Comparison of ENCODE assay signal across 23 mouse cellular contexts in genomic region chr2:80188374-80188773, GRCm38 (mm10). TPM values are rescaled to one million over a fixed set of nuclear protein-coding genes. Genes with fewer than 3 reads are reported as not detected.
DNase-seq lines count a peak whose midpoint lies in the region; ATAC-seq lines count a peak whose summit lies in the region.
"Had no signal": no experiment of that assay in that cellular context is flagged by ENCODE, and none has a peak within 500 bp of the region (broad histone marks: within the 10 kb centered on the region; RNA-seq: fewer than 3 reads in every experiment).

No protein-coding gene starts in this region.

- no peaks in the 10 kb centered on the region for H3K27me3 ChIP-seq in forebrain, embryonic 14.5 days (replicated peaks; ENCODE audit: control insufficient read depth, insufficient read depth, low read length)
- H3K27me3 ChIP-seq: lung, embryonic 15.5 days; stomach, embryonic 15.5 days had no signal

- WGBS in forebrain, embryonic 14.5 days: 88% methylated on average over 4 of the region's 4 CpGs

- DNase-seq in layer of hippocampus, adult 18-20 months (ENCODE audit: low spot score in 2 of 2): peak; percentile 16 to 41
- no peak for DNase-seq in layer of hippocampus, postnatal 25 days (ENCODE audit: extremely low spot score in 1 of 2, low spot score in 1 of 2)
- peak; percentile 41 for DNase-seq in 3T3-L1 (ENCODE audit: low read depth, low spot score)
- peak; percentile 56 to 58 for DNase-seq in left cerebral cortex, postnatal 36 days (ENCODE audit: low spot score in 2 of 2)
- DNase-seq in forebrain, embryonic 14.5 days (ENCODE audit: low spot score): no peak
- no peak for DNase-seq in kidney, postnatal 36 days
- no peak for DNase-seq in urinary bladder, adult 18-20 months (ENCODE audit: low spot score in 2 of 2)
- DNase-seq: B cell, adult 2 months; cerebellum, postnatal 14 days; embryo, embryonic 11 days; gastrocnemius, postnatal 10 days; heart, adult 18-20 months; heart, postnatal 36 days; lung, postnatal 4 days had no signal

- ATAC-seq in frontal cortex, adult (ENCODE audit: low TSS enrichment): peak; percentile 89
- no peak for ATAC-seq in forebrain, embryonic 14.5 days
- ATAC-seq: hindbrain, embryonic 16.5 days; intestine, postnatal 0 days; midbrain, embryonic 16.5 days had no signal

- no peak overlapping the region for H3K4me3 ChIP-seq in forebrain, embryonic 14.5 days (ENCODE audit: low read depth, low read length)
- H3K4me3 ChIP-seq: forebrain, embryonic 10.5 days; layer of hippocampus, adult 2 months; lung, embryonic 15.5 days; stomach, embryonic 15.5 days had no signal

- H3K4me2 ChIP-seq in forebrain, embryonic 14.5 days (ENCODE audit: low read length): no peak overlapping the region
- H3K4me2 ChIP-seq: lung, embryonic 15.5 days; stomach, embryonic 15.5 days had no signal

- intact Hi-C loops in left cerebral cortex, postnatal 36 days (cut with DNase I): loop anchor here (5.0 kb wide), 1 partner anchor 61 kb away; the partner anchor contains the start of gene Pde1a

- no peak overlapping the region for H3K9ac ChIP-seq in forebrain, embryonic 14.5 days (ENCODE audit: low read length)
- H3K9ac ChIP-seq: liver, embryonic 14.5 days; lung, embryonic 15.5 days; stomach, embryonic 15.5 days had no signal

- H3K27ac ChIP-seq in forebrain, embryonic 14.5 days (ENCODE audit: low read depth, low read length): no peak overlapping the region
- H3K27ac ChIP-seq: forebrain, embryonic 10.5 days; layer of hippocampus, adult 2 months; liver, embryonic 14.5 days; lung, embryonic 15.5 days; stomach, embryonic 15.5 days had no signal

- no peaks in the 10 kb centered on the region for H3K36me3 ChIP-seq in forebrain, embryonic 14.5 days (ENCODE audit: control insufficient read depth, insufficient read depth, low read length)
- H3K36me3 ChIP-seq: forebrain, embryonic 10.5 days; lung, embryonic 15.5 days; stomach, embryonic 15.5 days had no signal

- H3K9me3 ChIP-seq in forebrain, embryonic 14.5 days (replicated peaks; ENCODE audit: control insufficient read depth, low read length): no peaks in the 10 kb centered on the region
- H3K9me3 ChIP-seq: forebrain, embryonic 10.5 days; lung, embryonic 15.5 days; stomach, embryonic 15.5 days had no signal

- H3K4me1 ChIP-seq in forebrain, embryonic 14.5 days (ENCODE audit: control insufficient read depth, insufficient read depth, low read length): no peaks in the 10 kb centered on the region
- H3K4me1 ChIP-seq: forebrain, embryonic 10.5 days; lung, embryonic 15.5 days; stomach, embryonic 15.5 days had no signal

RNA-seq across cellular contexts. Expression of gene Pde1a, which starts 59.1 kb away (rescaled TPM):
- 100 to 1,000 TPM; 162 to 167 TPM for total RNA-seq in layer of hippocampus, adult 18-20 months (2021)
- 100 to 1,000 TPM; 144 to 149 TPM for total RNA-seq in layer of hippocampus, postnatal 25 days (2021)
- 100 to 1,000 TPM; 139 to 152 TPM for total RNA-seq in left cerebral cortex, postnatal 36 days (2021)
- polyA plus RNA-seq in forebrain, embryonic 14.5 days (2014; fragmentation: Nextera tagmentation; extraction: Ambion mirVana): 10.5 and 15.0 TPM in 2 replicates

Comparison
In these comparisons a context has a peak if more than half of its experiments do, and no peak if none do; other contexts are left out.
1. DNase-seq: peak in layer of hippocampus, adult 18-20 months (2 of 2), 3T3-L1 (single experiment) and left cerebral cortex, postnatal 36 days (2 of 2); none in layer of hippocampus, postnatal 25 days (0 of 2), forebrain, embryonic 14.5 days (single experiment), kidney, postnatal 36 days (0 of 2) and urinary bladder, adult 18-20 months (0 of 2).